Mouse (Mus musculus) lung, postnatal 0 days (tissue): ENCODE results near the gene Tubg1. TPM values are rescaled to one million over a fixed set of nuclear protein-coding genes. Genes with fewer than 3 reads are reported as not detected.

ENCODE experiments used
- ATAC-seq: fragments of 200-750 bp; cut with Nextera tagmentation; 2 replicates; pipeline ENCODE4 v1.8.0; 2017; ENCODE audit warnings: moderate library complexity
- DNase-seq: peaks from one replicate; pipeline ENCODE4 v3.0.0-alpha.2; 2016; ENCODE audit warnings: low spot score
- H3K27ac ChIP-seq: fragments of 300-500 bp; sonication (generic); 2 replicates; pipeline ENCODE4 v1.5.1; 2014; ENCODE audit warnings: antibody characterized with exemption, mild to moderate bottlenecking, low read length, mixed read lengths
- H3K27me3 ChIP-seq: fragments of 300-500 bp; sonication (generic); replicated peaks from 2 replicates; pipeline ENCODE4 v1.6.1; 2014; ENCODE audit warnings: low read length, mixed read lengths; ENCODE audit not compliant: insufficient read depth
- H3K36me3 ChIP-seq: fragments of 300-500 bp; sonication (generic); 2 replicates; pipeline ENCODE4 v1.6.1; 2014; ENCODE audit warnings: low read length, mixed read lengths; ENCODE audit not compliant: insufficient read depth
- H3K4me1 ChIP-seq: fragments of 300-500 bp; sonication (generic); 2 replicates; pipeline ENCODE4 v1.6.1; 2014; ENCODE audit warnings: antibody characterized with exemption, low read depth, low read length, mixed read lengths; ENCODE audit not compliant: insufficient read depth
- H3K4me2 ChIP-seq: fragments of 300-500 bp; sonication (generic); replicated peaks from 2 replicates; pipeline ENCODE4 v1.6.1; 2014; ENCODE audit warnings: low read depth, mild to moderate bottlenecking, low read length, moderate library complexity, mixed read lengths
- H3K4me3 ChIP-seq: fragments of 300-500 bp; sonication (generic); 2 replicates; pipeline ENCODE4 v1.5.1; 2014; ENCODE audit warnings: low read depth, low read length
- H3K9ac ChIP-seq: fragments of 300-500 bp; sonication (generic); replicated peaks from 2 replicates; pipeline ENCODE4 v1.6.1; 2014; ENCODE audit warnings: low read depth, mild to moderate bottlenecking
- H3K9me3 ChIP-seq: fragments of 300-500 bp; sonication (generic); 2 replicates; pipeline ENCODE4 v1.6.1; 2016; ENCODE audit warnings: low read length, mixed read lengths
- CTCF ChIP-seq: IDR thresholded peaks from 2 replicates; pipeline ENCODE4 v1.5.1; 2016; ENCODE audit warnings: antibody characterized with exemption, mild to moderate bottlenecking
- EP300 ChIP-seq: IDR thresholded peaks from 2 replicates; pipeline ENCODE4 v1.6.1; 2016; ENCODE audit warnings: antibody characterized with exemption, mild to moderate bottlenecking, control low read depth
- WGBS: fragments of 180-500 bp; shearing (Covaris S2); extraction: QIAGEN DNeasy Blood & Tissue Kit; methylation state at CpG from one replicate; pipeline ENCODE4 v1.1.7; 2014; 5-methylcytosine and 5-hydroxymethylcytosine counted together
- microRNA-seq: library from miRNA; unstranded; fragments of <30 nt; microRNA quantifications from one replicate; pipeline ENCODE4, GENCODE M21; 2016
- polyA plus RNA-seq: library from polyadenylated mRNA; unstranded; fragments of >200 nt; fragmentation: Nextera tagmentation; extraction: Ambion mirVana; gene quantifications from 2 replicates; pipeline ENCODE4 v1.2.1, GENCODE M21; 2015

Tubg1 gene
- polyA plus RNA-seq, 1 experiment from 2014 or later = 25.8 TPM

- peaks cover 24% of the 10 kb centered on the region for H3K4me1 ChIP-seq
- WGBS = 38% methylated on average over 9 of the region's 9 CpGs
These were observed 54.6 kb downstream of the Tubg1 start for GRCm38 (mm10) chr11:101174389-101174745.

GRCm38 (mm10) chr11:101174851-101175628 is 55.3 kb downstream of the Tubg1 start, which contains the start of gene Ccr10:
Ccr10 (minus strand) TSS chr11:101175443.
- no peak for ATAC-seq
- Histone ChIP-seq H3K27ac (no peak within 1 kb of the TSS), H3K4me2 (peak within 1 kb of the TSS; percentile 68), H3K4me3 (0 out of 2 replicates have a peak within 1 kb of the TSS, but pooled peaks have one; percentile 28), H3K27me3 (peaks cover 5% of the 10 kb centered on the region), H3K36me3 (no peaks in the 10 kb centered on the region), H3K4me1 (peaks cover 22% of the 10 kb centered on the region), H3K9ac (peak within 1 kb of the TSS; percentile 10; the same call in 1 of the 2 replicates), H3K9me3 (no peaks in the 10 kb centered on the region)
- DNase-seq = peak; percentile 54
- no peak for TF ChIP-seq EP300
- peak; percentile 68 for TF ChIP-seq CTCF
- 19% methylated on average over 14 of the region's 14 CpGs for WGBS

More at GRCm38 (mm10) chr11:101174389-101174745, 54.6 kb downstream of the Tubg1 start:
- H3K4me3 ChIP-seq = 0 out of 2 replicates have a peak overlapping the region, but pooled peaks have one; percentile 28
- H3K36me3 ChIP-seq = no peaks in the 10 kb centered on the region
- ATAC-seq (no peak), DNase-seq (no peak)
- H3K4me2 ChIP-seq = peak overlapping the region; percentile 68
- H3K9me3 ChIP-seq = no peaks in the 10 kb centered on the region
- peak overlapping the region; percentile 10; the same call in 1 of the 2 replicates for H3K9ac ChIP-seq
- no peak for TF ChIP-seq EP300
- no peak for TF ChIP-seq CTCF
- peaks cover 5% of the 10 kb centered on the region for H3K27me3 ChIP-seq
- H3K27ac ChIP-seq = no peak overlapping the region

- Histone ChIP-seq H3K9ac (no peak overlapping the region), H3K27me3 (peaks cover 5% of the 10 kb centered on the region), H3K9me3 (no peaks in the 10 kb centered on the region), H3K4me2 (peak overlapping the region; percentile 46; the same call in 1 of the 2 replicates), H3K27ac (no peak overlapping the region), H3K4me1 (peaks cover 22% of the 10 kb centered on the region), H3K36me3 (no peaks in the 10 kb centered on the region), H3K4me3 (no peak overlapping the region)
- no peak for ATAC-seq
- 11% methylated on average over 11 of the region's 11 CpGs for WGBS
- TF ChIP-seq CTCF (no peak), EP300 (no peak)
- peak; percentile 37 for DNase-seq
These were observed 55.9 kb downstream of the Tubg1 start for GRCm38 (mm10) chr11:101175636-101176116.

Small RNAs within 50 kb of the gene (microRNA-seq; reads per million reads assigned to microRNA genes)
- gene Gm27626 = not detected

Other genes with a start within 250 kb of the Tubg1 start
- gene Stat3, start 180.4 kb upstream of the Tubg1 start, polyA plus RNA-seq = 100 and 120 TPM in 2 replicates
- 692 and 736 TPM in 2 replicates for gene Cavin1, start 149.1 kb upstream of the Tubg1 start, polyA plus RNA-seq
- gene Atp6v0a1, start 110.5 kb upstream of the Tubg1 start, polyA plus RNA-seq = 51.3 and 57.2 TPM in 2 replicates
- gene Naglu, start 49.9 kb upstream of the Tubg1 start, polyA plus RNA-seq = 18.9 and 21.9 TPM in 2 replicates
- gene Hsd17b1, start 41.5 kb upstream of the Tubg1 start, polyA plus RNA-seq = 0.10 and 0.17 TPM in 2 replicates
- 30.5 TPM in 2 replicates for gene Coasy, start 37.4 kb upstream of the Tubg1 start, polyA plus RNA-seq
- 42.5 and 44.5 TPM in 2 replicates for gene Mlx, start 32.7 kb upstream of the Tubg1 start, polyA plus RNA-seq
- gene Psmc3ip, start 24.5 kb upstream of the Tubg1 start, polyA plus RNA-seq = 9.8 and 10.4 TPM in 2 replicates
- 18.8 and 18.9 TPM in 2 replicates for gene Retreg3, start within 50 bp of the Tubg1 start, polyA plus RNA-seq
- 1.9 and 2.3 TPM in 2 replicates for gene Tubg2, start 36.0 kb downstream of the Tubg1 start, polyA plus RNA-seq
- 0.24 and 0.56 TPM in 2 replicates for gene Cntnap1, start 50.6 kb downstream of the Tubg1 start, polyA plus RNA-seq
- 12.3 and 14.2 TPM in 2 replicates for gene Plekhh3, start 51.4 kb downstream of the Tubg1 start, polyA plus RNA-seq
- gene Ccr10, start 55.5 kb downstream of the Tubg1 start, polyA plus RNA-seq = 0.06 and 0.20 TPM in 2 replicates
- gene Ezh1, start 106.5 kb downstream of the Tubg1 start, polyA plus RNA-seq = 17.1 and 17.4 TPM in 2 replicates
- gene Ramp2, start 126.1 kb downstream of the Tubg1 start, polyA plus RNA-seq = 759 and 834 TPM in 2 replicates
- gene Vps25, start 133.8 kb downstream of the Tubg1 start, polyA plus RNA-seq = 121 and 133 TPM in 2 replicates
- gene Wnk4, start 140.6 kb downstream of the Tubg1 start, polyA plus RNA-seq = 10.6 and 14.6 TPM in 2 replicates
- 1.1 TPM in 2 replicates for gene Cntd1, start 159.1 kb downstream of the Tubg1 start, polyA plus RNA-seq
- 159 and 166 TPM in 2 replicates for gene Coa3, start 159.2 kb downstream of the Tubg1 start, polyA plus RNA-seq
- gene Becn1, start 182.3 kb downstream of the Tubg1 start, polyA plus RNA-seq = 149 and 152 TPM in 2 replicates
- gene Psme3, start 196.3 kb downstream of the Tubg1 start, polyA plus RNA-seq = 44.1 and 47.4 TPM in 2 replicates
- 0.44 and 0.45 TPM in 2 replicates for gene Aoc2, start 205.1 kb downstream of the Tubg1 start, polyA plus RNA-seq
- gene Aoc3, start 210.7 kb downstream of the Tubg1 start, polyA plus RNA-seq = 1.6 and 1.9 TPM in 2 replicates
- 0.07 TPM in 1 of 2 replicates, not detected in the other for gene G6pc, start 247.6 kb downstream of the Tubg1 start, polyA plus RNA-seq